Mouse (Mus musculus) hindlimb bud, embryonic 11.5 days (tissue): ENCODE results near the gene Sap18b.

Source experiments
- DNase-seq: peaks from one replicate; pipeline ENCODE4 v3.0.0-alpha.2; 2012; ENCODE audit warnings: low read depth, low spot score; ENCODE audit errors: extremely low spot score

The Sap18b gene

GRCm38 (mm10) chr8:95875270-95875669, 50.1 kb downstream of the Sap18b start:
- no peak for DNase-seq
